Mouse (Mus musculus): Measurements from ENCODE around the gene Ank3. TPM values are rescaled to one million over a fixed set of nuclear protein-coding genes. Genes with fewer than 3 reads are reported as not detected.

Gene Ank3
- polyA plus RNA-seq, 1 experiment from 2014 or later: 86.7 TPM

DNA sequence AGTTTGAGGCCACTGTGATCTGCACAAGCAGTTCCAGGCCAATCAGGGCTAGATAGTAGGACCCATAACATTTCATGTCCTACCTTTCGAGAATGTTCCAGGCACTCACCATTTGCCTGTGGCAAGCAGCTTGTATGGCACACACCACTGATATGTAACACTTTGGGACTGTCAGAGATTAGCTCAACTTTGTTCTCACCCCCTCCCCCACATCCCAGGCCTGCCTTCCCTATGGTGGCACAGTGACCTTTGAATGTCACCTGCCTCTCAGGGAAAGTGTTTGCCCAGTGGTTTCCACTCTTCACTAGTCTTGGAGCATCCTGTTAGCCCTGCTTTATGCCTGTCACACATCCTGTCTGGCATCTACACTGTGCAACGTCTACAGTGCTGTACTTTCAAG, 430.2 kb downstream of the Ank3 start:
- H3K36me3 ChIP-seq (ENCODE audit: control insufficient read depth, insufficient read depth, low read length): peaks cover 11% of the 10 kb centered on the region
- ATAC-seq: no peak
- WGBS: 79% methylated on average over 2 of the region's 2 CpGs
- H3K27ac ChIP-seq (ENCODE audit: low read length): no peak overlapping the region
- no peak overlapping the region for H3K9ac ChIP-seq (ENCODE audit: low read depth, low read length)
- no peaks in the 10 kb centered on the region for H3K27me3 ChIP-seq (ENCODE audit: control insufficient read depth, insufficient read depth, low read depth, low read length)
- no peak overlapping the region for H3K4me3 ChIP-seq (ENCODE audit: low read depth, low read length)
- H3K9me3 ChIP-seq (replicated peaks; ENCODE audit: control insufficient read depth, low read length, poor library complexity, severe bottlenecking): no peaks in the 10 kb centered on the region
- H3K4me1 ChIP-seq (ENCODE audit: control insufficient read depth, insufficient read depth, low read length): peaks cover 6% of the 10 kb centered on the region; the same call in 1 of the 2 replicates
- H3K4me2 ChIP-seq (ENCODE audit: low read length): no peak overlapping the region

DNA sequence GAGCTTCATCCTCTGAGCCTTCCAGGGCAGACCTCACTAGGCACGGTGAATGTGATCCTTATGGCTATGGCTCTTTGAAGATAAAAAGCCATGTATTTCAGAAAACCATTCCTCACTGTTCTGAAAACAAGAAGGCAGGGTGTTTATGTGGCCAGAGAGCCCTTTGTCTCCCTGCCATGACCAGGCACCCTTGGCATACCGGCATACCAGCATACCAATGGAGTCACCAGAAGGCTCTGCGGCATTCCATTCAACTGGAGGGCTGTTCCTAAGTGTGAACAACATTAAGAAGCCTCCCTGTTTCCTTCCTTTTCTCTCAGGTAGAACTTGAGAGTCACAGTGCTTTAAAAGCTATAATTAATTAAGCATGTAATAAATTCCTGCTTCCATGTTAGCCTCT, 430.7 kb downstream of the Ank3 start:
- H3K27ac ChIP-seq (ENCODE audit: low read length): no peak overlapping the region
- no peaks in the 10 kb centered on the region for H3K27me3 ChIP-seq (ENCODE audit: control insufficient read depth, insufficient read depth, low read depth, low read length)
- peaks cover 6% of the 10 kb centered on the region; the same call in 1 of the 2 replicates for H3K4me1 ChIP-seq (ENCODE audit: control insufficient read depth, insufficient read depth, low read length)
- no peaks in the 10 kb centered on the region for H3K9me3 ChIP-seq (replicated peaks; ENCODE audit: control insufficient read depth, low read length, poor library complexity, severe bottlenecking)
- H3K4me3 ChIP-seq (ENCODE audit: low read depth, low read length): no peak overlapping the region
- 88% methylated on average over 3 of the region's 3 CpGs for WGBS
- no peak overlapping the region for H3K4me2 ChIP-seq (ENCODE audit: low read length)
- H3K9ac ChIP-seq (ENCODE audit: low read depth, low read length): no peak overlapping the region
- ATAC-seq: no peak
- peaks cover 8% of the 10 kb centered on the region for H3K36me3 ChIP-seq (ENCODE audit: control insufficient read depth, insufficient read depth, low read length)

GRCm38 (mm10) chr10:69831568-69831967, 433.0 kb downstream of the Ank3 start:
- H3K27me3 ChIP-seq (ENCODE audit: control insufficient read depth, insufficient read depth, low read depth, low read length): no peaks in the 10 kb centered on the region
- no peak overlapping the region for H3K27ac ChIP-seq (ENCODE audit: low read length)
- WGBS: 86% methylated on average over 7 of the region's 7 CpGs
- ATAC-seq: no peak
- H3K4me2 ChIP-seq (ENCODE audit: low read length): no peak overlapping the region
- no peak overlapping the region for H3K4me3 ChIP-seq (ENCODE audit: low read depth, low read length)
- H3K4me1 ChIP-seq (ENCODE audit: control insufficient read depth, insufficient read depth, low read length): peaks cover 6% of the 10 kb centered on the region; the same call in 1 of the 2 replicates
- no peaks in the 10 kb centered on the region for H3K9me3 ChIP-seq (replicated peaks; ENCODE audit: control insufficient read depth, low read length, poor library complexity, severe bottlenecking)
- no peak overlapping the region for H3K9ac ChIP-seq (ENCODE audit: low read depth, low read length)
- H3K36me3 ChIP-seq (ENCODE audit: control insufficient read depth, insufficient read depth, low read length): no peaks in the 10 kb centered on the region

DNA sequence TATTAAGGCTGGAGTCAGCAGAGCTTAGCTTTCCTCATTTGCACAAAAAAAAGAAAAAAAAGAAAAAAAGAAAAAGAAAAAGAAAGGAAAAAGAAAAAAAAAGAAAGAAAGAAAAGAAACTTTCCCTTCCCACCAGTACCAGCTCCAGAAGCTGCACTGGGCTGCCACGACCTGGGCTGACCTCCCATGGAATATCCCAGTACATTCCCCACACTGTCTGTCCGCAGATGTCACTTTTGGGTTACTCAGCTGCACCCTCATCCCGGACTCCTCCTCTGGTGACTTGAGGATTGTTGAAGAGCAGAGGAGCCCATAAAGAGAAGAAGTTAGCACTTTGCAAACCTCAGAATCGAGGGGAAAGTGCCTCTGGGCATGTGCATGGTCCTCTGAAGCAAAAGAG, 433.7 kb downstream of the Ank3 start:
- H3K4me2 ChIP-seq (ENCODE audit: low read length): no peak overlapping the region
- no peak overlapping the region for H3K27ac ChIP-seq (ENCODE audit: low read length)
- no peaks in the 10 kb centered on the region for H3K9me3 ChIP-seq (replicated peaks; ENCODE audit: control insufficient read depth, low read length, poor library complexity, severe bottlenecking)
- no peak for ATAC-seq
- H3K27me3 ChIP-seq (ENCODE audit: control insufficient read depth, insufficient read depth, low read depth, low read length): no peaks in the 10 kb centered on the region
- no peak overlapping the region for H3K4me3 ChIP-seq (ENCODE audit: low read depth, low read length)
- peaks cover 6% of the 10 kb centered on the region; the same call in 1 of the 2 replicates for H3K4me1 ChIP-seq (ENCODE audit: control insufficient read depth, insufficient read depth, low read length)
- H3K36me3 ChIP-seq (ENCODE audit: control insufficient read depth, insufficient read depth, low read length): no peaks in the 10 kb centered on the region
- no peak overlapping the region for H3K9ac ChIP-seq (ENCODE audit: low read depth, low read length)
- WGBS: 68% methylated on average over 4 of the region's 4 CpGs

DNA sequence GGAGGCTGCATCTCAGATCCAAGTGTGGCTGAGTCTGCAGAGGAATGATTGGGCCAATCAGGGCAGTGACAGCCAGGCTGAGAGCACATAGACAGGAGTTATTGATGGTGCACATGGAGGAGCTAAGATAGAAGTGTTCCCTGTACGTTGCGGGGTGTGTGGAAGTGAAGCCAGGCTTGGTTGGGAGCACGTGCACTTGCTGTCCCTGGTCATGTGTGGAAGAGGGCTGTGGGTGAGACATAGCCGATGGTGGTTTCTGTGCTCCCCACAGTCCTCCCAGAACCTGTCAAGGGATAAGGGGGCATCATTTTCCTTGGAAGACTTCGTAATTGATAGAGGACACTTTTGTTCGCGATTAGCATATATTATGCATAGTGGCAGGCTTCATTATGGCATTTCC, 434.2 kb downstream of the Ank3 start:
- Histone ChIP-seq H3K4me3 (ENCODE audit: low read depth, low read length) (no peak overlapping the region), H3K4me1 (ENCODE audit: control insufficient read depth, insufficient read depth, low read length) (peaks cover 6% of the 10 kb centered on the region; the same call in 1 of the 2 replicates), H3K9me3 (replicated peaks; ENCODE audit: control insufficient read depth, low read length, poor library complexity, severe bottlenecking) (no peaks in the 10 kb centered on the region), H3K27me3 (ENCODE audit: control insufficient read depth, insufficient read depth, low read depth, low read length) (no peaks in the 10 kb centered on the region), H3K27ac (ENCODE audit: low read length) (no peak overlapping the region), H3K9ac (ENCODE audit: low read depth, low read length) (no peak overlapping the region), H3K36me3 (ENCODE audit: control insufficient read depth, insufficient read depth, low read length) (no peaks in the 10 kb centered on the region), H3K4me2 (ENCODE audit: low read length) (no peak overlapping the region)
- ATAC-seq: no peak
- 79% methylated on average over 7 of the region's 7 CpGs for WGBS

DNA sequence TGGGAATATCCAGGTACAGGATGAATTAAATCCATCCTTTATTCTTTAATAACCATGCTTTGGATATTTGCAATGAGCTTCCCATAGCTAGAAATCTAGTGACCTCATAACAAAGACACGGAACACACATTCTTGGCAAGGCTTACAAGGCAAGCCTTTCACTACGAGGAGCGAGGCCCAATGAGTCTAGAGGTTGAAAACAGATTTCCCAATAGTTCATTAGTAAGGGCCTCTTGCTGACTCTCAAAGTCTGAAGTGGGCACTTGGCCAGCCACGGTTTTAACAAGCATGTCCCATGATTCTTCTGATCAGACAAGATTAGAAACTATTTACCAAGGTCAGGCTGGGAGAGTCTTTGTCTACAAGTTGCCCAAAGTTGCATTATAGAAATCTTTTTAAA, 436.1 kb downstream of the Ank3 start:
- ATAC-seq: no peak
- Histone ChIP-seq H3K27ac (ENCODE audit: low read length) (no peak overlapping the region), H3K36me3 (ENCODE audit: control insufficient read depth, insufficient read depth, low read length) (no peaks in the 10 kb centered on the region), H3K4me1 (ENCODE audit: control insufficient read depth, insufficient read depth, low read length) (peaks cover 6% of the 10 kb centered on the region; the same call in 1 of the 2 replicates), H3K4me3 (ENCODE audit: low read depth, low read length) (no peak overlapping the region), H3K4me2 (ENCODE audit: low read length) (no peak overlapping the region), H3K9ac (ENCODE audit: low read depth, low read length) (no peak overlapping the region), H3K27me3 (ENCODE audit: control insufficient read depth, insufficient read depth, low read depth, low read length) (no peaks in the 10 kb centered on the region), H3K9me3 (replicated peaks; ENCODE audit: control insufficient read depth, low read length, poor library complexity, severe bottlenecking) (no peaks in the 10 kb centered on the region)
- 55% methylated on average over 4 of the region's 4 CpGs for WGBS

DNA sequence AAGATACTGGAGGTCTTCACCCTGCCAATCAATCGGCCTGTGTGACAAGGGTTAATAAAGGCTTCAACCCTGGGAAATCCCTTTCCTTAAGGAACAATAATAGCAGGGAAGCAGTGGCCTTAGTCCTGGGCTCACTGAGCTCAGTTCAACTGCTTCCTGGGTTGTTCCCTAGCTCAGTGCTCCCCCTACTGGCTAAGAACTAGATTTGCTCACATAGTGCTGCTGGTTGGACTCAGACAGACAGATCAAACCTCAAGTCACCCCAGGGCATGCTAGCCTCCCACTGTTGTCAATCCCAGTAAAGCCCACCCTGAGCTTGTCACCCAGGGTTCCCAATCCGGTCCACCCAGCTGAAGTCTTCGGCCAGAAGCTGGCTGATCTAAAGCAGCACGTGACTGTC, 447.2 kb downstream of the Ank3 start:
- Histone ChIP-seq H3K9me3 (replicated peaks; ENCODE audit: control insufficient read depth, low read length, poor library complexity, severe bottlenecking) (no peaks in the 10 kb centered on the region), H3K27ac (ENCODE audit: low read length) (no peak overlapping the region), H3K36me3 (ENCODE audit: control insufficient read depth, insufficient read depth, low read length) (peaks cover 6% of the 10 kb centered on the region; the same call in 1 of the 2 replicates), H3K4me1 (ENCODE audit: control insufficient read depth, insufficient read depth, low read length) (peaks cover 3% of the 10 kb centered on the region), H3K27me3 (ENCODE audit: control insufficient read depth, insufficient read depth, low read depth, low read length) (no peaks in the 10 kb centered on the region), H3K9ac (ENCODE audit: low read depth, low read length) (no peak overlapping the region), H3K4me2 (ENCODE audit: low read length) (no peak overlapping the region), H3K4me3 (ENCODE audit: low read depth, low read length) (no peak overlapping the region)
- peak; percentile 74 for ATAC-seq
- WGBS: 24% methylated on average over 4 of the region's 4 CpGs

- no peaks in the 10 kb centered on the region for H3K27me3 ChIP-seq (ENCODE audit: control insufficient read depth, insufficient read depth, low read depth, low read length)
- no peak for ATAC-seq
- no peak overlapping the region for H3K4me2 ChIP-seq (ENCODE audit: low read length)
- H3K9ac ChIP-seq (ENCODE audit: low read depth, low read length): no peak overlapping the region
- no peak overlapping the region for H3K27ac ChIP-seq (ENCODE audit: low read length)
- WGBS: 59% methylated on average over 5 of the region's 5 CpGs
- H3K4me3 ChIP-seq (ENCODE audit: low read depth, low read length): no peak overlapping the region
- H3K36me3 ChIP-seq (ENCODE audit: control insufficient read depth, insufficient read depth, low read length): peaks cover 6% of the 10 kb centered on the region; the same call in 1 of the 2 replicates
- H3K9me3 ChIP-seq (replicated peaks; ENCODE audit: control insufficient read depth, low read length, poor library complexity, severe bottlenecking): no peaks in the 10 kb centered on the region
- H3K4me1 ChIP-seq (ENCODE audit: control insufficient read depth, insufficient read depth, low read length): no peaks in the 10 kb centered on the region
Measured at GRCm38 (mm10) chr10:69852366-69853091, 454.0 kb downstream of the Ank3 start.

GRCm38 (mm10) chr10:69854587-69855185, 456.1 kb downstream of the Ank3 start:
- Histone ChIP-seq H3K4me3 (ENCODE audit: low read depth, low read length) (no peak overlapping the region), H3K36me3 (ENCODE audit: control insufficient read depth, insufficient read depth, low read length) (peaks cover 6% of the 10 kb centered on the region; the same call in 1 of the 2 replicates), H3K9ac (ENCODE audit: low read depth, low read length) (no peak overlapping the region), H3K27me3 (ENCODE audit: control insufficient read depth, insufficient read depth, low read depth, low read length) (no peaks in the 10 kb centered on the region), H3K4me2 (ENCODE audit: low read length) (no peak overlapping the region), H3K4me1 (ENCODE audit: control insufficient read depth, insufficient read depth, low read length) (peaks cover 16% of the 10 kb centered on the region), H3K9me3 (replicated peaks; ENCODE audit: control insufficient read depth, low read length, poor library complexity, severe bottlenecking) (no peaks in the 10 kb centered on the region), H3K27ac (ENCODE audit: low read length) (no peak overlapping the region)
- WGBS: 92% methylated on average over 8 of the region's 8 CpGs
- no peak for ATAC-seq
